8 mouse cellular contexts compared by ENCODE assay signal in the genomic region with DNA sequence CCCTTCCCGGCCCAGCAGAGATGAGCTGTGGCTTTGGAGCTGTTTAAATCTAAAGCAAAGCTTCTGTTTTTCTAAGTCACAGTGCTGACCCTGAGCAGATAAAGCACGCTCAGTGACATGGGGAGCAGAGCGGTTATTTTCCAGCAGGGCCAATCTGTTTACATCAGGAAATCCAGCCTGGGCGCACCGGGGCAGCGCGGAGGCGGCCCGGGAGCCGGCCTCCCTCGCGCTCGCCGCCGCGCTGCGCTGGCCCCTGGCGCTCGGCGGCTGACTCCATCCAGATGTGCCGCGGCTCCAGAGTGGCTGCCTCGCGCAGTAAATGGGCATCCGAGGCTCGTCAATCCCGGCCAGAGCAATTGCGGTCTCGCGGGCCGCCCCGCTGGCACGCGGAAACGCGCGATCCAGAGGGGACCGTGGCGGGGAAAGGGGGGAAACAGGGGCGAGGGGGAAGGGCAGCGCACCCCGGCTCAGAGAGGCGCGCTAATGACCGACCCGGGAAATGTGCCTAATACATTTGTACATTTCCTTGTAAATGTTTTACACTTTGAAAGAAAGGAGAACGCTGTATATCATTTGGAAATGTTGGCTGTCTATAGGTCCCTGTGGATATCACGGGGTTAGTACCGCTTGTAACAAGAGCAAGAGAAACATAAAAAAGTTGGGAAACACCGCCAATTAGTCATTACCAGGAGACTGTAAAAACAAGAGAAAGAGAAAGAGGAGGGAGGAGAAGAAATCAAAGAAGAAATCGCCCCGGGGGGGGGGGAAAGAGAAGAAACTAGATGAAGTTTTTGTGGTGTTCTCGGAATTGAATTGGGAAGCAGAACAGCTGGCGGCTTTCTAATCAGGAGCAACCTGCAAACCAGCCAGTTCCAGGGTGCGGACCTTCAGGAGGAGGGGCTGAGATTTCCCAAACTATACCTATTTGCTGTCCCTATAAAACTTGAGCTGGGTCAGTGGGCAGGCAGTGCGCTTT.
DNase-seq lines count a peak whose midpoint lies in the region; ATAC-seq and TF ChIP-seq lines count a peak whose summit lies in the region.

No protein-coding gene starts in this region.

- TF ChIP-seq CTCF in heart, adult 2 months (IDR thresholded peaks at IDR 0.05), result peak; percentile 2; the same call in 1 of the 2 replicates

- DNase-seq in frontal cortex, postnatal 14 days (ENCODE audit: low spot score in 2 of 2), result no peak
- DNase-seq in embryo, embryonic 9.5 days (ENCODE audit: extremely low spot score), result peak; percentile 77
- peak; percentile 55 to 69 for DNase-seq in heart, adult 2 months
- DNase-seq in kidney, adult 18-20 months, result peak; percentile 45
- DNase-seq in retina, postnatal 1 day, result peak; percentile 66

- ATAC-seq in frontal cortex, adult (ENCODE audit: low TSS enrichment), result peak; percentile 52
- peak; percentile 89 for ATAC-seq in lung, embryonic 15.5 days (ENCODE audit: borderline replicate concordance, extremely low read depth, low FRiP score, low TSS enrichment)
- ATAC-seq in granulocyte monocyte progenitor cell, adult 5-6 weeks (replicated peaks; ENCODE audit: poor library complexity, severe bottlenecking), result no peak

- peak overlapping the region; percentile 92 for H3K4me2 ChIP-seq in lung, embryonic 15.5 days

- peaks cover 2% of the 10 kb centered on the region for H3K4me1 ChIP-seq in heart, adult 2 months (ENCODE audit: control insufficient read depth, insufficient read depth, low read length)
- peaks cover 17% of the 10 kb centered on the region for H3K4me1 ChIP-seq in lung, embryonic 15.5 days

- H3K27ac ChIP-seq in heart, adult 2 months, result peak overlapping the region; percentile 24
- peak overlapping the region; percentile 94 for H3K27ac ChIP-seq in lung, embryonic 15.5 days

- no peak for TF ChIP-seq POLR2A in heart, adult 2 months (IDR thresholded peaks at IDR 0.05; ENCODE audit: insufficient read depth, low read depth, low read length)

- 0 out of 2 replicates have a peak, but pooled peaks cover 2% of the 10 kb centered on the region for H3K27me3 ChIP-seq in heart, adult 2 months (ENCODE audit: control insufficient read depth, insufficient read depth, low read length)
- peaks cover 8% of the 10 kb centered on the region; the same call in 1 of the 2 replicates for H3K27me3 ChIP-seq in lung, embryonic 15.5 days

- no peaks in the 10 kb centered on the region for H3K79me2 ChIP-seq in heart, adult 2 months (replicated peaks; ENCODE audit: control insufficient read depth, insufficient read depth, low read length)

- intact Hi-C loops in heart, adult 2 months (cut with DNase I), result no loop called here

- no peak for TF ChIP-seq EP300 in heart, adult 2 months (IDR thresholded peaks at IDR 0.05; ENCODE audit: insufficient read depth, low read depth, low read length)

- H3K9me3 ChIP-seq in lung, embryonic 15.5 days, result no peaks in the 10 kb centered on the region

- WGBS in heart, adult 2 months, result 3% methylated on average over 56 of the region's 56 CpGs
- under 1% methylated on average over 56 of the region's 56 CpGs for WGBS in lung, embryonic 15.5 days

- H3K4me3 ChIP-seq in heart, adult 2 months, result peak overlapping the region; percentile 42
- peak overlapping the region; percentile 52 for H3K4me3 ChIP-seq in lung, embryonic 15.5 days

- H3K9ac ChIP-seq in heart, adult 2 months (ENCODE audit: low read depth, low read length), result peak overlapping the region; percentile 77
- peak overlapping the region; percentile 48 for H3K9ac ChIP-seq in lung, embryonic 15.5 days

- H3K36me3 ChIP-seq in heart, adult 2 months (ENCODE audit: control insufficient read depth, insufficient read depth, low read length), result no peaks in the 10 kb centered on the region
- no peaks in the 10 kb centered on the region for H3K36me3 ChIP-seq in lung, embryonic 15.5 days

Comparison
In these comparisons a context has a peak if more than half of its experiments do, and no peak if none do; other contexts are left out.
1. DNase-seq: peak in embryo, embryonic 9.5 days (single experiment), heart, adult 2 months (2 of 2), kidney, adult 18-20 months (single experiment) and retina, postnatal 1 day (single experiment); none in frontal cortex, postnatal 14 days (0 of 2).